Mouse (Mus musculus): ENCODE data around the gene Mr1.
"Not testable (repeated sequence)": the region's sequence is repeated elsewhere in the genome, so short reads cannot be mapped to it uniquely, and the experiment has no call there.

Gene Mr1

GRCm38 (mm10) chr1:155146572-155146980 lies at the start of gene Mr1:
Gene Mr1, minus strand, starts transcription at chr1:155146814.
- no peak for DNase-seq (ENCODE audit: low spot score)

GRCm38 (mm10) chr1:155192805-155193368 lies 46.3 kb upstream of the Mr1 start:
- DNase-seq (ENCODE audit: low spot score) = no peak

- DNase-seq (ENCODE audit: low spot score) = peak; percentile 63
These were observed 45.1 kb upstream of the Mr1 start for GRCm38 (mm10) chr1:155191671-155192070.

GRCm38 (mm10) chr1:155191219-155191618 lies 44.6 kb upstream of the Mr1 start:
- no peak for DNase-seq (ENCODE audit: low spot score)

GRCm38 (mm10) chr1:155188656-155189055 lies 42.0 kb upstream of the Mr1 start:
- DNase-seq (ENCODE audit: low spot score) = no peak

- DNase-seq (ENCODE audit: low spot score) = no peak
These were observed 37.6 kb upstream of the Mr1 start for GRCm38 (mm10) chr1:155184191-155184590.

- DNase-seq (ENCODE audit: low spot score) = no peak
These were observed 31.7 kb upstream of the Mr1 start for GRCm38 (mm10) chr1:155178192-155178924.

GRCm38 (mm10) chr1:155174424-155174823 lies 27.8 kb upstream of the Mr1 start:
- no peak for DNase-seq (ENCODE audit: low spot score)

- not testable (repeated sequence) for DNase-seq (ENCODE audit: low spot score)
These were observed 27.0 kb upstream of the Mr1 start for GRCm38 (mm10) chr1:155173644-155174016.

- no peak for DNase-seq (ENCODE audit: low spot score)
These were observed 26.5 kb upstream of the Mr1 start for GRCm38 (mm10) chr1:155172895-155173643.

- DNase-seq (ENCODE audit: low spot score) = no peak
These were observed 23.3 kb upstream of the Mr1 start for GRCm38 (mm10) chr1:155169935-155170334.

- no peak for DNase-seq (ENCODE audit: low spot score)
These were observed 20.8 kb upstream of the Mr1 start for GRCm38 (mm10) chr1:155167453-155167852.

- DNase-seq (ENCODE audit: low spot score) = peak; percentile 66
These were observed 12.4 kb upstream of the Mr1 start for GRCm38 (mm10) chr1:155158970-155159484.

- peak; percentile 98 for DNase-seq (ENCODE audit: low spot score)
These were observed 11.7 kb upstream of the Mr1 start, which contains the start of gene Stx6 for GRCm38 (mm10) chr1:155158141-155158969. Gene Stx6, plus strand, starts transcription at chr1:155158715.

GRCm38 (mm10) chr1:155153906-155154305 lies 7.3 kb upstream of the Mr1 start:
- DNase-seq (ENCODE audit: low spot score) = no peak

GRCm38 (mm10) chr1:155150821-155151220 lies 4.2 kb upstream of the Mr1 start:
- no peak for DNase-seq (ENCODE audit: low spot score)

- no peak for DNase-seq (ENCODE audit: low spot score)
These were observed 2.8 kb upstream of the Mr1 start for GRCm38 (mm10) chr1:155149403-155149802.

- DNase-seq (ENCODE audit: low spot score) = no peak
These were observed 614 bp upstream of the Mr1 start for GRCm38 (mm10) chr1:155147228-155147627.

GRCm38 (mm10) chr1:155145620-155146019 lies 994 bp downstream of the Mr1 start:
- no peak for DNase-seq (ENCODE audit: low spot score)

- DNase-seq (ENCODE audit: low spot score) = no peak
These were observed 6.5 kb downstream of the Mr1 start for GRCm38 (mm10) chr1:155140076-155140475.

- DNase-seq (ENCODE audit: low spot score) = peak; percentile 32
These were observed 7.8 kb downstream of the Mr1 start for GRCm38 (mm10) chr1:155138795-155139194.

GRCm38 (mm10) chr1:155134866-155135265 lies 11.7 kb downstream of the Mr1 start:
- no peak for DNase-seq (ENCODE audit: low spot score)

Measured in ovary, postnatal 36 days (tissue).